Mouse (Mus musculus): Measurements from ENCODE around the gene Gm11444. TPM values are rescaled to one million over a fixed set of nuclear protein-coding genes. Genes with fewer than 3 reads are reported as not detected.

Gene Gm11444
- total RNA-seq, 2 experiments from 2014 or later = not detected

DNA sequence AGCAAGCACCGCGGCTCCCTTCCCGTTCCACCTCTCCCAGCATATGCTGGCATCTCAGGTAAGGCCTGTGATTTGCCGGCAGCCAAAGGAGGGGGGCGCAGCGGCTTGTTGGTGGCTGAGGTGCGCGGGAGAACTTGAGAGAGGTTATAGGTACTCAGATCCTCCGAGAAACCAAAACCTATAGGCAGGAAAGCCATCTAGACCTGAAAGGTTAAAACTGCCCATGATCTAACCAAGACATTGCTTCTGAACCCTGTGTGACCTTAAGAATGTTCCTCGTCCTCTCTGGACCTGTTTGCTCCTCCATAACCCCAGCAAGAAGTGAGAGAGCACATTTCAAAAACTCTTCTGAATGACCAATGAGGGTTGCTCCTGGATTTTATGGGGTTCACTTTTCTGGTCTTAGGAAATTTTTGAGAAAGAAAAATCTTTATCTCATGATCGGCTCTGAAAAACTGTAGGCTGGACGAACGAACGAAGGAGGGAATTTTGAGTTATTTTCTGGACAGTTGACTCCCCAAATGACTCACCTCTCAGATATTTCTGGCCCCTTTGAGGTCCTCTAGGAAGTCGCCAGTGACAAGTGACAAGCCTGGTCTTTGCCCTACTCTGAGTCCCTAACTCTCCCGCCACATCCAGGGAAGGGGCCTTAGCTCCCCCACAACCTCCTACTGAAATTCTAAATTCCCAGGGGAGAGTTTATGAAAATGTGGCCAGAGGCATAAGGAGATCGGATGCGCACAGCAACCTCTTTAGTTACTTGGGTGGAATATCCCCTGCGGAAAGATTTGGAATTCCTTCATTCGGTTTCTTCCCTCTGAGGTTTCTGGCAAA, 11.5 kb downstream of the Gm11444 start:
- Histone ChIP-seq H3K27ac (peak overlapping the region; percentile 77), H3K4me3 (peak overlapping the region; percentile 70)
- intact Hi-C loops (cut with DNase I) = no loop called here
- no peak for DNase-seq
- no peak for TF ChIP-seq CTCF (IDR thresholded peaks at IDR 0.05)

DNA sequence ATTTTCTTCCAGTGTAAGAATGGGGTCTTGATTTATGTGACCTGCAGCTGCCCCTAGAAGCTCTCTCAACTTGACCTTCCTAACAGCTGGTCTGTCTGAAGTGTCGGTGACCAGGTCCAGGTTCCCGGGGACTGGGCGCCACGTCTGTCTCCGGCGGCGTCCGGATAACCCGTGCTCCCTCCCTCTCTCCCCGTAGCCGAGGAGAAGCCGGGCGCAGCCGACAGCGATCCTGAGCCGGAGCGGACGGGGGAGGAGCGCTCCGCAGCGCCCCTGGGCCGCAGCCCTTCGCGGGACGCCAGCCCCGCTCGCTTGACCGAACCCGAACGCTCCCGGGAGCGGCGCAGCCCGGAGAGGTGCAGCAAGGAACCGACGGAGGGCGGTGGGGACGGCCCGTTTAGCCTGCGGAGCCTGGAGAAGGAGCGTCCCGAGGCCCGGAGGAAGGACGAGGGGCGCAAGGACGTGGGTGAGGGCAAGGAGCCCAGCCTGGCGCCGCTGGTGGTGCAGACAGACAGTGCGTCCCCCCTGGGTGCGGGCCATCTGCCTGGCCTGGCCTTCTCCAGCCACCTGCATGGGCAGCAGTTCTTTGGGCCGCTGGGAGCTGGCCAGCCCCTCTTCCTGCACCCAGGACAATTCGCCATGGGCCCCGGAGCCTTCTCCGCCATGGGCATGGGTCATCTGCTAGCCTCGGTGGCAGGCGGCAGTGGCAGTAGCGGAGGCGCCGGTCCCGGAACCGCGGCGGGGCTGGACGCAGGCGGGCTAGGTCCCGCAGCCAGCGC, 12.3 kb downstream of the Gm11444 start:
- H3K27ac ChIP-seq = peak overlapping the region; percentile 77
- intact Hi-C loops (cut with DNase I) = no loop called here
- TF ChIP-seq CTCF (IDR thresholded peaks at IDR 0.05) = no peak
- peak overlapping the region; percentile 70 for H3K4me3 ChIP-seq
- DNase-seq = peak; percentile 57

DNA sequence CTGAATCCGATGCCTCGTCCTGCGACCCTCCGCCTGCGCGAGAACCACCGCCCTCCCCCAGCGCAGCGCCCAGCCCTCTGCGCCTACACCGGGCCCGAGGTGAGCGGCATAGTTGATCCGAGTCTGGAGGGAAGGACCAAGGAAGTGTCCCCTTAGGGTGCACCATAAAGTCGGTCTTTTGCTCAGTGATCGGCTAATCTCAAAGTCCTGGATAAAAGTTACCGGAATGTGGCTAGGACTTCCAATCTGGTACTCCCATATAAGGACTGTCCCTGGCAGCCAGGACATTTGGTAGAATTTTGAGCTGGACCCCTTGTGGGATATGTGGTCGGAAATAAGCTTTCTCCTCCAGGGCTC, 12.9 kb downstream of the Gm11444 start:
- no peak for DNase-seq
- intact Hi-C loops (cut with DNase I) = no loop called here
- Histone ChIP-seq H3K27ac (peak overlapping the region; percentile 77), H3K4me3 (peak overlapping the region; percentile 70)
- TF ChIP-seq CTCF (IDR thresholded peaks at IDR 0.05) = no peak

DNA sequence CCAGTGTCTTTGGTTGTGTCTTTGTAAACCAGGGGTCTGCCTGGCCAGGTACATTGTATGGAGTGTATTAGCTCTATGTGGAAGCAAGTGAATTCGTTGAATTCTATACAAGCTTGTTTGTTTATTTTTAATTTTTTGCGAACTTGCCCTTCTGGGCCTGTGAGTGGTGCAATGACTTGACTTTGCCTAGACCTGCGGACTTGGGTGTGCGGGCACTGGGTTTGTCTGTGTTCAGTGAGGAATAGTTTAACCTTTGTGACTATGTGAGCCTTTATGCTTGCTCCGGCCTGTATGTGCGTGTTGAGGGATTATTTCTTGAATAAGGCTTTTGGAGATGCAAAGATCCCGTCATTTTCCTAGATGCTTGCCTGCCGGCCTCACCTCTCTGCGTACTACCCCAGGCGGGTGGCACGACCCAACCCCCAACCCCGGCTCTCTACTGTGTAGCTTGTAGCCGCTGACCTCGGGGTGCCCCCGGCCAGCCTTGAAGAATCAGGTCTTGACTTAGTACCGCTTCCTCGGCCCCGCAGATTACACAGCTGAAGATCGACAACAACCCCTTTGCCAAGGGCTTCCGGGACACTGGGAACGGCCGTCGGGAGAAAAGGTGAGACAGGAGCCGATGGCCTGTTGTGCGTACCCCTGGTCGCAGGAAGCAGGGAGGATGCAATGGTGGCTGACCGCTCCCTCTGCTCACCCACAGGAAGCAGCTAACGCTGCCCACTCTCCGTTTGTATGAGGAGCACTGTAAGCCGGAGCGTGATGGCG, 13.4 kb downstream of the Gm11444 start:
- DNase-seq = no peak
- peak overlapping the region; percentile 77 for H3K27ac ChIP-seq
- intact Hi-C loops (cut with DNase I) = no loop called here
- TF ChIP-seq CTCF (IDR thresholded peaks at IDR 0.05) = no peak
- peak overlapping the region; percentile 70 for H3K4me3 ChIP-seq

DNA sequence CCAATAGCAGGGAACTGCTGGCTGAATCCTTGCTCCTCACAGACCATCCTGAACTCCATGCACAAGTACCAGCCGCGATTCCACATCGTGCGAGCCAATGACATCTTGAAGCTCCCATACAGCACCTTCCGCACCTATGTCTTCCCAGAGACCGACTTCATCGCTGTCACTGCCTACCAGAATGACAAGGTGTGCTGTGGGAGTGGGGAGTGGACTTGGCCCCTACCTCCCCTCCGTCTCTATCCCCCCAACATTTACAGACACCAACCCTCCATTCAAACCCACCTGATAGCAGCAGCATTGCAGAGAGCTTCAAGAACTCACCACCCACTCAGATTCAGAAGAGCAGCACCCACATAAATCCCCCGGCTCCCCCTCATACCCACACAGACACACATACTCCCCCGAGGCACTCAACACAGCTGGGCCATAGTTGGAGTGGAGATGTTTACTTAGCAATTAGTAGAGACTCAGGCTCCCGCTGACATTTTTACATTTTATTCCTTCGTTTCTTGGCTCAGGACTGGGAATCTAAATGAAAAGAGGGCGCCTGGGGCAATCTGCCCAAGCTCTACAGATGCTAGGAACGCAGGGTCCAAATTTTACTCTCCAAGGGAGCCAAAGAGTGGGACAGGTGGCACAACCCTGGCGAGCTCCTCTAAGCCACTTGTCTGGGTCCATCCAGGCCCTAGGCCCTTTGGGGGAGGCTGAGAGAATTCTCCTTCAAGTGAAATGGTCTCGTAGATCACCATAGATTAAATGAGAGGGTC, 14.2 kb downstream of the Gm11444 start:
- intact Hi-C loops (cut with DNase I) = no loop called here
- no peak for TF ChIP-seq CTCF (IDR thresholded peaks at IDR 0.05)
- Histone ChIP-seq H3K4me3 (peak overlapping the region; percentile 70), H3K27ac (peak overlapping the region; percentile 77)
- DNase-seq = no peak

DNA sequence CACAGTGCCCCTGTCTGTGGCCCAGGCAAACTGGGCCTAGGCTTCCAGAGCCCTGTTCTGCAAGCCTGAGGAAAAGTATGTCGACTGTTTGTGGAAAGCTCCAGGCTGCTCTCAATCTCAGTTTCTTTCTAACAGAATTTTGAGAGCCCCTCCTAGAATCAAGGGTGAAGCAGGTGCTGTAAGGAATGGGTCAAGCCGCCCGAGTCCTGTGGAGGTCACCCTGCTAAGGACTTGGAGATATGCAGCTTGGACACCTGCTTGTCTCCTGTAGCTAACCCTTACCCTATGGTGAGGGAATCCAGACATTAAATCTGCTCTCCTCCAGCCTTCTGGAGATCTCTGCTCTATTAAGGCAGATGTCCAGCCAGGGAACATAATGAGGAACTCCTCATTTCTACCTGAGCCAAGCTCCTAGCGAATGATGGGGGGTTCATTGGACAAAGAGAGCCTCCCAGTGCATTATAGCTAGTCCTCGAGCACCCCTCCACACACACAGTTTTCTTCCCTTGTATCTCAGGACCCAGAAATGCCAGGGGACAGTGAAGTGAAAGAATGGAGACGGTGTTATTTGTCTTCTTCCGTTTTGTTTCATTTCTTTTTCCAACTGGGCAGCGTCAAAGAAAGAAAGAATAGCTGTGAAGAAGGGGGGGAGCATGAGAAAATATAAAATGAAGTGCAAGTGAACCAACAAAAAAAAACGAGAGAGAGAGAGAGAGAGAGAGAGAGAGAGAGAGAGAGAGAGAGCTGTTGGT, 15.0 kb downstream of the Gm11444 start:
- TF ChIP-seq CTCF (IDR thresholded peaks at IDR 0.05) = no peak
- DNase-seq = peak; percentile 10
- Histone ChIP-seq H3K27ac (peak overlapping the region; percentile 81), H3K4me3 (peak overlapping the region; percentile 80)
- intact Hi-C loops (cut with DNase I) = no loop called here

DNA sequence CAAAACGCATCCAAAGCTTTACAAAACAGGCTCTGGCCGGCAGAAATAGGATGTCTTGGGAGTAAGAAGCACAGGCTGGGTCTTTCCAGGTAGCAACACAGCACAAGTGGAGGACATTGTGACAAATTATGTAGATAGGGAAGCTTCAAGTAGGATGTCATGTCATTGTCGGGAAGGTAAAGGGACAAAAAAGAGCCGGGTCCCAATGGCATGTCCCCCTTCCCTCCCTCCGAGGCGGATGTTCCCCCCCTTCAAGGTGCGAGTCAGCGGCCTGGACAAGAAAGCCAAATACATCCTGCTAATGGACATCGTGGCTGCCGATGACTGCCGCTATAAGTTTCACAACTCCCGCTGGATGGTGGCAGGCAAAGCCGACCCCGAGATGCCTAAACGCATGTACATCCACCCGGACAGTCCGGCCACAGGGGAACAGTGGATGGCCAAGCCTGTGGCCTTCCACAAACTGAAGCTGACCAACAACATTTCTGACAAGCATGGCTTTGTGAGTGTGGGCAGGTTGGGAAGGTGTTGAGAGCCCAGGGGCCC, 15.7 kb downstream of the Gm11444 start:
- peak overlapping the region; percentile 80 for H3K4me3 ChIP-seq
- intact Hi-C loops (cut with DNase I) = no loop called here
- no peak for TF ChIP-seq CTCF (IDR thresholded peaks at IDR 0.05)
- peak overlapping the region; percentile 81 for H3K27ac ChIP-seq
- DNase-seq = peak; percentile 29

DNA sequence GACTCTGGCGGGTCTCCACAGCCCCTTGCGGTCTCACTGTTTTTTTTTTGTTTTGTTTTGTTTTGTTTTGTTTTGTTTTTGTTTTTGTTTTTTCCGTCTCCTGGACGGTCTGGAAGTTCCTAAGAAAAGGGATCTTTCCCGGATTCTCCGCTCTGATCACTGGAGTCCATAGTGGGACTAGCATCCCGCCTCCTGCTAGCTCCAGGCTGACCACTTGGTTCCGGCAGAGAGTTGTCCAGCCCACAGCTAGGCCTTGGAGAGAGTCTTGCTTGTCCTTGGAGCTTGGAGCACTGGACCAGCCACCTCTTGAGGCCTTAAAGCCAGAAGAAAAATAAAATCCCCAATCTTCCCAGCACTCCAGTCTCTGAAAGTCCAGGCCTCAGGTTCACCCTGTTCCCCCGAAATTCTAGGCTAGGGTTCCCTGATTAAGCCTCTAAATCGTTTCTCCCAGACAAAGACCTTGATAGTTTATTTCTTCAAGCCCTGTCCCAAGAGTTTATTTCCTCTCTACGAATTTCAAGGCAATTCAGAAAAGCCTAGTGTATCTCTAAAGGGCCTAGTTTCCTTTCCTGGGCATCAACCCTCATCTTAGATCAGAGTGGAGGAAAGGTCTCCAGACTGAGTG, 16.3 kb downstream of the Gm11444 start:
- peak; percentile 25 for DNase-seq
- no peak for TF ChIP-seq CTCF (IDR thresholded peaks at IDR 0.05)
- peak overlapping the region; percentile 81 for H3K27ac ChIP-seq
- H3K4me3 ChIP-seq = peak overlapping the region; percentile 80
- intact Hi-C loops (cut with DNase I) = no loop called here

DNA sequence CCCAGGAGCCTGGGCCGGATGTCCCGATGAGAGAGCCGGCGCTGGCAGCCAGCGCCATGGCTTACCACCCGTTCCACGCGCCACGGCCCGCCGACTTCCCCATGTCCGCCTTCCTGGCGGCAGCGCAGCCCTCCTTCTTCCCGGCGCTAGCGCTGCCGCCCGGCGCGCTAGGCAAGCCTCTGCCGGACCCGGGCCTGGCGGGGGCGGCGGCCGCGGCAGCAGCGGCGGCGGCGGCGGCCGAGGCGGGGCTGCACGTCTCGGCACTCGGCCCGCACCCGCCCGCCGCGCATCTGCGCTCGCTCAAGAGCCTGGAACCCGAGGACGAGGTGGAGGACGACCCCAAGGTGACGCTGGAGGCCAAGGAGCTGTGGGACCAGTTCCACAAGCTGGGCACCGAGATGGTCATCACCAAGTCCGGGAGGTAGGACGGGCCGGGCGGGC, 17.0 kb downstream of the Gm11444 start:
- peak overlapping the region; percentile 81 for H3K27ac ChIP-seq
- intact Hi-C loops (cut with DNase I) = no loop called here
- TF ChIP-seq CTCF (IDR thresholded peaks at IDR 0.05) = no peak
- H3K4me3 ChIP-seq = peak overlapping the region; percentile 80
- DNase-seq = peak; percentile 61

DNA sequence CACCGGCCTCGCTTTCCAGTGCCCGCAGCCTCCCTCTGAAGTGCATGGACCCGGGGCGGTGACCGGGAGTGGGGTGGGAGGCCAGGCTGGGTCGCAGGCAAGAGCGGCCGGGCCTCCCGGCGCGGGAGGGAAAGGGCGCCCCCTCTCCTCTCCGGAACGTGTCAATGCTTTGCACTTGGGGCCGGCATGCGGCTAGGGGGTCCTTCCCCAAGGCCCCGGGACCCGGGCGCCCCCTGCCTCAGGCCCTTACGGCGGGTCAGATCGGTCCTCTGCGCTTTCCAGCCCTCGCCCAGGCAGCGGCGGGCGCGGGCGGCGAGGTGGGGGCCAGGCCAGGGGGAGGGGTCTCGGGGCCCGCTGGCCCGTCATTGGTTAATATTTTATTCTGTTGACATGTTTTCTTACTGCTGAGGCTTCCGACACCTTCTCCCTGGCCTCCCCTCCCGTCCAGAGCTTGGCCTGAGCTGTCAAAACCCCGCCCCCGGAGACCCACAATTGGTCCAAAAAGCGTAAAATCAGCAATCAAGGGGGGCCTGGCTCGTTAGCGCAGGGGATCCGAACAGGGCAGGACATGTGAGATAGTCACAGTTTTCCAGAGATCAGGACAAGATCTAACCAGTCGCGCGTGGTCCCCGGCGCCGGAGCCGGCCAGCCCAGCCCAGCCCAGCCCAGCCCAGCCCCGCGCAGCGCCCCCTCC, 17.8 kb downstream of the Gm11444 start, which contains the start of gene Tbx2:
Gene Tbx2 (plus strand): TSS at position 321 of the 694 bp plus-strand sequence.
- peak; percentile 81 for DNase-seq
- intact Hi-C loops (cut with DNase I) = no loop called here
- Histone ChIP-seq H3K27ac (peak within 1 kb of the TSS; percentile 82), H3K4me3 (peak within 1 kb of the TSS; percentile 80)
- TF ChIP-seq CTCF (IDR thresholded peaks at IDR 0.05) = no peak
